Mouse (Mus musculus) hindbrain, embryonic 15.5 days (tissue): ENCODE results near the gene Arhgef39. TPM values are rescaled to one million over a fixed set of nuclear protein-coding genes. Genes with fewer than 3 reads are reported as not detected.

Experiments used
- ATAC-seq: fragments of 200-750 bp; cut with Nextera tagmentation; 2 replicates; pipeline ENCODE4 v1.8.0; 2017; ENCODE audit warnings: low read depth, moderate number of reproducible peaks, moderate TSS enrichment; ENCODE audit not compliant: low FRiP score
- H3K27ac ChIP-seq: fragments of 300-500 bp; sonication (generic); replicated peaks from 2 replicates; pipeline ENCODE4 v1.5.1; 2015; ENCODE audit warnings: mild to moderate bottlenecking, inconsistent platforms
- H3K27me3 ChIP-seq: fragments of 300-500 bp; sonication (generic); 2 replicates; pipeline ENCODE4 v1.6.1; 2015; ENCODE audit warnings: control low read depth, inconsistent platforms
- H3K36me3 ChIP-seq: fragments of 300-500 bp; sonication (generic); 2 replicates; pipeline ENCODE4 v1.6.1; 2015; ENCODE audit warnings: control low read depth, inconsistent platforms
- H3K4me1 ChIP-seq: fragments of 300-500 bp; sonication (generic); replicated peaks from 2 replicates; pipeline ENCODE4 v1.6.1; 2015; ENCODE audit warnings: control low read depth, inconsistent platforms
- H3K4me2 ChIP-seq: fragments of 300-500 bp; sonication (generic); 2 replicates; pipeline ENCODE4 v1.6.1; 2015; ENCODE audit warnings: moderate library complexity, mild to moderate bottlenecking, inconsistent platforms
- H3K4me3 ChIP-seq: fragments of 300-500 bp; sonication (generic); 2 replicates; pipeline ENCODE4 v1.5.1; 2015; ENCODE audit warnings: mild to moderate bottlenecking, inconsistent platforms
- H3K9ac ChIP-seq: fragments of 300-500 bp; sonication (generic); 2 replicates; pipeline ENCODE4 v1.6.1; 2015; ENCODE audit warnings: inconsistent platforms
- H3K9me3 ChIP-seq: fragments of 300-500 bp; sonication (generic); 2 replicates; pipeline ENCODE4 v1.6.1; 2016; ENCODE audit warnings: control low read depth, inconsistent platforms
- WGBS: fragments of 180-500 bp; shearing (Covaris S2); methylation state at CpG from one replicate; pipeline ENCODE4 v1.1.7; 2015; 5-methylcytosine and 5-hydroxymethylcytosine counted together
- polyA plus RNA-seq: library from polyadenylated mRNA; unstranded; fragments of >200 nt; fragmentation: Nextera tagmentation; extraction: Ambion mirVana; gene quantifications from 2 replicates; pipeline ENCODE4 v1.2.1, GENCODE M21; 2015

Gene Arhgef39
- polyA plus RNA-seq, 1 experiment from 2014 or later = 8.5 TPM

DNA sequence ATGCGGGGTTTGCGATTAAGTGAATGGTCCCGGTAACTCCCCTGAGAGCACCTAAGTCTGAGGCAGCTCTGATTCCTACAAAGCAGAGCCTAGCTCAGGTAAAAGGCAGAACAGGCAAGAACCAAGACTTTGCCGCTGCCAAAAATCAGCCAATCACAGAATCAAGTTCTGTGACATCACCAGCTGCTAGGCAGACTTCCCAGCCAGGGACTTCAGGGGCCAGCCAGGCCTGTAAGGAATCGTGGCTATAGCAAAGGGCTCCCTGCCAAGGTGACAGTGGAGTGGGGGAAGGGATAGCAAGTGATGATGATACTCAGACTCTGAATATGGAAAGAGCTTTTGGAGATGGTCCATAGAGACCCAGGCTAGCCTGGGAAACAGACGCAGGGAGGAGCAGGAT lies 20.5 kb upstream of the Arhgef39 start:
- 12% methylated on average over 6 of the region's 6 CpGs for WGBS
- Histone ChIP-seq H3K4me3 (peak overlapping the region; percentile 18; the same call in 1 of the 2 replicates), H3K27ac (no peak overlapping the region), H3K9ac (no peak overlapping the region), H3K27me3 (peaks cover 34% of the 10 kb centered on the region), H3K4me1 (peaks cover 26% of the 10 kb centered on the region), H3K36me3 (no peaks in the 10 kb centered on the region), H3K9me3 (no peaks in the 10 kb centered on the region), H3K4me2 (peak overlapping the region; percentile 47)
- ATAC-seq = peak; percentile 69; the same call in 1 of the 2 replicates

DNA sequence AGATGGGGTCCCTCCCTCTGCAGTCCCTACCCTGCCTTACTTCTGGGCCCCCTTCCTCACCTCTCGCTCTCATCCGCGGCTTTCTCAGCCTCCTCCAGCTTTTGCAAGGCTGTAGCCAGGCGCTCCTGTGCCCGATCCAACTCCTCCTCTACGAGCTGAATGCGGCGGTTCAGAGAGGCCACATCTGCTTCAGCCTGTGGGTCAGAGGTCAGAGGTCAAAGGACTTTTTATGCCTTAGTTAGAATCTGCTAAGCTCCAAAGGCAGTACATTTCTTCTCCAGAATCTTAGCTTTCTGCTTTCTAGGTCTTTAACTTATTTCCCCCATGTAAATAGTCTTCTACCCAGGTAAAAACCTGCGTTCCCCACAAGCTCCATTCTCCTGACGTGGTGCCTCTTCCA lies 20.1 kb upstream of the Arhgef39 start:
- no peak overlapping the region for H3K9ac ChIP-seq
- no peaks in the 10 kb centered on the region for H3K36me3 ChIP-seq
- peak overlapping the region; percentile 47 for H3K4me2 ChIP-seq
- no peaks in the 10 kb centered on the region for H3K9me3 ChIP-seq
- peaks cover 26% of the 10 kb centered on the region for H3K4me1 ChIP-seq
- 14% methylated on average over 10 of the region's 10 CpGs for WGBS
- ATAC-seq = no peak
- peak overlapping the region; percentile 18; the same call in 1 of the 2 replicates for H3K4me3 ChIP-seq
- H3K27ac ChIP-seq = no peak overlapping the region
- H3K27me3 ChIP-seq = peaks cover 34% of the 10 kb centered on the region

DNA sequence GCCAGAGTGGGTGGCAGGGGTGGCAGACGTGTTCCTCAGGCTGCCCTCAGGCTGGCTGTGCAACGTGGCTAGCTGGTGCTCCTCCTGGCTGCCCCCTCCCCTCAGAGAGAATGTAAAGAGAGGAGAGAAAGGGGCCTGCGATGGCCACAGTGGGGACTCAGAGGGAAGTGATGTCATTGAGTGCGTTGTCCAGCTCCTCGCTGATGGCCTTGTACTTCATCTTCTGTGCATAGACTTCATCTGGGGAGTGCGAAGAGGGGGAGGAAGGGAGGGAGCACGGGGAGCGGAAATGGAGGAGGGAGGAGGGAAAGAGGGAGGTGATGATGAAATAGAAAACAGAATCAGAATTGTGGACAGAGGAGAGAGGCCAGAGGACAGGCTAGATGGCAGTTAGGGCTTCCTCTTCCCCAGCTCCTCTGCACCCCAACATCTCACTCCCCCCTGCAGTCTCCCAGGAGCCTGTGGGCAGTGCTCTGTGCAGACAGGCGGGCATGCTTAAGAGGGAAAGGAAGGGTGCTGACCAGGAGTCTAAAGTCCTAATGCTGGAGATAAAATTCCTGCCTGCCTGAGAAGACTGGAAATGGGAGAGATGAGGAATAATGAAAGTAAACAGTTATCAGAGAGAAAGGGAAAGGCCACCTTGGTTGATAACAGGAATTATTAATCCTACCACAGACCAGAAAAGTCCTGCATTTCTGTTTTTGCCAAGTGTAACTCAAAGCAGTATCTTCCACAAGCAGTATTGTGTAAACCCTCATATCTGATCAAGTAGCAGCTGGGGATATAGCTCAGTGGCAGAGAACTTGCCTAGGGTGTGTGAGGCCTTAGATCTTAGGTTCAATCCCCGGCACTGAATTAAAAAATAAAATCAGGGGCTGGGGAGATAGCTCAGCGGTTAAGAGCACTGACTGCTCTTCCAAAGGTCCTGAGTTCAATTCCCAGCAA lies 16.5 kb upstream of the Arhgef39 start:
- no peak overlapping the region for H3K27ac ChIP-seq
- no peaks in the 10 kb centered on the region for H3K36me3 ChIP-seq
- H3K4me1 ChIP-seq = peaks cover 11% of the 10 kb centered on the region; the same call in 1 of the 2 replicates
- H3K9ac ChIP-seq = no peak overlapping the region
- no peak overlapping the region for H3K4me3 ChIP-seq
- no peak overlapping the region for H3K4me2 ChIP-seq
- WGBS = 75% methylated on average over 11 of the region's 11 CpGs
- peaks cover 5% of the 10 kb centered on the region; the same call in 1 of the 2 replicates for H3K27me3 ChIP-seq
- no peak for ATAC-seq
- H3K9me3 ChIP-seq = no peaks in the 10 kb centered on the region

DNA sequence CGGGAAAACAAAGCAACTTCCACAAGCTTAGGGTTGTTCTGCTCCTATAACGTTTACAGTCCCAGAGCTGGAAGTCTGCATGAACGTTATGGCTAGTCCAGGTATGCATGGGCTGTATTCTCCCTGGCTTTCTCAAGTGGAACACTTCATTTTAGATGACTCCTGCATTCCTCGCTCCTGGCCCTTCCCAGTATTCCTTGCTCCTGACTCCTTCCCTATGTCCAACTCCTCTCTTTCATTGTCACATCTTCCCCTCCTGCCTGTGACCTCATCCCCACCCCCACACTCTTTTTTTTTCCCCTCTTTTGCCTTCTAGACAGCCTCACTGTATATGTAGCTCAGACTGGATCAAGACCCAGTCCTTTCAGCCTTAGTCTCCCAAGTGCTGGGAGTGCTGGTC lies 14.3 kb upstream of the Arhgef39 start:
- Histone ChIP-seq H3K9ac (no peak overlapping the region), H3K9me3 (no peaks in the 10 kb centered on the region), H3K4me3 (no peak overlapping the region), H3K27me3 (peaks cover 6% of the 10 kb centered on the region), H3K4me2 (no peak overlapping the region), H3K27ac (no peak overlapping the region), H3K36me3 (no peaks in the 10 kb centered on the region), H3K4me1 (peaks cover 6% of the 10 kb centered on the region; the same call in 1 of the 2 replicates)
- WGBS = 85% methylated on average over 4 of the region's 4 CpGs
- no peak for ATAC-seq

DNA sequence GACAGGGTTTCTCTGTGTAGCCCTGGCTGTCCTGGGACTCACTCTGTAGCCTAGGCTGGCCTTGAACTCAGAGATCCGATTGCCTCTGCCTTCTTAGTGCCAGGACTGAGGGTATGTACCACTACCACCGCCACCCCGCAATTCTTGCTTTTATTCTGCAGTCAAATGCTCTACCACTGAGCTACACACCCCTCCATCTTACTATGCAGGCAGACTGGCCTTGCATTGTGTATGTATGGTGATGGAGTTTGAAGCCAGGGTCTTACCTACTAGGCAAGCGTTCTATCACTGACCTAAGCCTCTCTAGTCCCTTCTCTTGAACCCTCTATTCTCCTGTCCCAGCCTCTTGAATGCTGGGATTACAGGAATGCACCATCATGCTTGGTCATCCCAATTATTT lies 13.8 kb upstream of the Arhgef39 start:
- Histone ChIP-seq H3K27ac (no peak overlapping the region), H3K4me3 (no peak overlapping the region), H3K9ac (no peak overlapping the region), H3K4me1 (peaks cover 7% of the 10 kb centered on the region), H3K36me3 (no peaks in the 10 kb centered on the region), H3K9me3 (no peaks in the 10 kb centered on the region), H3K27me3 (peaks cover 8% of the 10 kb centered on the region), H3K4me2 (no peak overlapping the region)
- no peak for ATAC-seq
- 91% methylated on average over 4 of the region's 4 CpGs for WGBS

DNA sequence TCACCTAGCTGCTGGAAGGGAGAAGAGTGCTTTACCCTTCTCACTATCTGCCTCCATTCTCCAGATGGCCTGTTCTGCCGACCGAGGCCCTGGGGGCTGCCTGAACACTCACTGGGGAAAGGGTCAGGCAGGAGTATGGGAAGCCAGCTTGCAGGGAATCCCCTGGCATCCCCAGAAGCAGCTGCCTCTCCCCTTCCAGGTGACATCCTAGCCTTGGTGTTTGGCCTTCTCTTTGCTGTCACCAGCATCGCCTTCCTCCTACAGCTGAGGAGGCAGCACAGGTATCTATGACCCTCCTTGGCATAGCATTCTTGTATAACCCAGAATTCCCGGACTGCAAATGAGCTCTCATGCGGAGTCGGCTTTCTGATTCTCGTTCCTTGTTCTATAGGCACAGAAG lies 13.2 kb upstream of the Arhgef39 start:
- no peaks in the 10 kb centered on the region for H3K36me3 ChIP-seq
- H3K27me3 ChIP-seq = peaks cover 14% of the 10 kb centered on the region
- H3K9me3 ChIP-seq = no peaks in the 10 kb centered on the region
- no peak overlapping the region for H3K9ac ChIP-seq
- H3K4me2 ChIP-seq = no peak overlapping the region
- ATAC-seq = no peak
- no peak overlapping the region for H3K27ac ChIP-seq
- WGBS = 72% methylated on average over 7 of the region's 7 CpGs
- peaks cover 13% of the 10 kb centered on the region for H3K4me1 ChIP-seq
- H3K4me3 ChIP-seq = no peak overlapping the region

DNA sequence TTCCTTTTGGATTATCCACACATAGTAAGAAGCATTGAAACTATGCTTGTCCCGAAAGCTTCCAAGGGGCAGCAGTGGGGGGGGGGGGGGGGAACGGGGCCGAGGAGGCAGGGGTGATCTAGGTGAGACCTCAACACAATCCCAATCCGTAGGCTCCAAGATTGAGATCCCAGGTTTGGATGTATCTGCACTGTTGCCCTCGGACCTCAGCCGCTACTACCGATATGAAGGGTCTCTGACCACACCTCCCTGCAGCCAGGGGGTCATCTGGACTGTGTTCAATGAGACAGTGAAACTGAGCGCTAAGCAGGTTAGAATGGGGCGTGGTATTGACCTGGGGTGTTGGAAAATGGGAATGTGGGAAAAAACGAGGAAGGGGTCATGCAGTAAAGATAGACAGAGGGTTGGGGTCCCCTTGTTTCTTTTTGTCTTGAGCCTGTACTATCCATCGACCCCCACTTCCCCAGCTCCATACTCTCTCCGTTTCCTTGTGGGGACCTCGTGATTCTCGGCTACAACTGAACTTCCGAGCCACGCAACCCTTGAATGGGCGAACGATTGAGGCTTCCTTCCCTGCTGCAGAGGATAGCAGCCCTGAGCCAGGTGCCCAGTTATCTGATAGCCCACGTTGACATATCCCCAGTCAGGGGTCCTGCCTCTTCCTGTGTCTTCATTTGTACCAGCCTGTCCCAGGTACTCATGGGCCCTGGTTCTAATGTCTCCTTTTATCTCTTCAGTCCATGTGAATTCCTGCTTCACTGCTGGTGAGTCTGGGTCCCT lies 12.4 kb upstream of the Arhgef39 start:
- Histone ChIP-seq H3K27me3 (peaks cover 20% of the 10 kb centered on the region), H3K9ac (no peak overlapping the region), H3K36me3 (no peaks in the 10 kb centered on the region), H3K9me3 (no peaks in the 10 kb centered on the region), H3K27ac (no peak overlapping the region), H3K4me2 (no peak overlapping the region), H3K4me1 (peaks cover 13% of the 10 kb centered on the region), H3K4me3 (no peak overlapping the region)
- no peak for ATAC-seq
- 83% methylated on average over 18 of the region's 19 CpGs for WGBS

DNA sequence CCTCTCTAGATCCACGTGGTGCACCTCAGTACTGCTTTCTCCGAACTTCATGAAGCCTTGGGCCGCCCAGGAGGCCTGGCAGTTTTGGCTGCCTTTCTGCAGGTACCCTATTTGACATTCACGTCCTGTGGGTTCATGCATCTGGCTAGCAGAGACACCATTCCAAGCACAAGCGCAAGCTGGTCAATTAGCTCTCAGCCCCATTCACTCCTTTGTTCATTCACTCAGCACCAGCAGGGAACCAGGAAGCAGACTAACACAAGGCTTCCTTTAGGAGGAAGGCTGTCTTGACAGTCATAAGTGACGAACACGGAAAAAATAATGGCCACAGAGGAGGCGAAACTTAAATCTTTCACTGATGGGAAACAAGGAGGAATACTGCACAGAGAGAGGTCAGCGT lies 9.6 kb upstream of the Arhgef39 start:
- Histone ChIP-seq H3K4me2 (peak overlapping the region; percentile 50), H3K27me3 (peaks cover 20% of the 10 kb centered on the region), H3K9me3 (no peaks in the 10 kb centered on the region), H3K9ac (no peak overlapping the region), H3K4me1 (peaks cover 13% of the 10 kb centered on the region), H3K27ac (no peak overlapping the region), H3K4me3 (no peak overlapping the region), H3K36me3 (no peaks in the 10 kb centered on the region)
- no peak for ATAC-seq
- WGBS = 30% methylated on average over 9 of the region's 9 CpGs

DNA sequence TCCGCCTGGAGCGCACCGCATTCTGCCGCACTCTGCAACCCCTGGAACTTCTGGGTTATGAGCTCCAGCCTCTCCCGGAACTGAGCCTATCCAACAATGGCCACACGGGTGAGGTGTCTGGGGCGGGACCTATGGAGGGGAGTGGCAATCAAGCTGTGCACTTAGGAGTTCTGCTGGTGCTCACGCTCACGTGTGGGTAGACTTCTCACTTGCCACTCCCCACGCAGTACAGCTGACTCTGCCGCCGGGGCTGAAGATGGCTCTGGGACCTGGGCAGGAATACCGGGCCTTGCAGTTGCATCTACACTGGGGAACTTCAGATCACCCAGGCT lies 9.1 kb upstream of the Arhgef39 start:
- 7% methylated on average over 13 of the region's 13 CpGs for WGBS
- no peak overlapping the region for H3K27ac ChIP-seq
- H3K4me1 ChIP-seq = peaks cover 13% of the 10 kb centered on the region
- ATAC-seq = no peak
- H3K36me3 ChIP-seq = no peaks in the 10 kb centered on the region
- H3K9ac ChIP-seq = no peak overlapping the region
- H3K9me3 ChIP-seq = no peaks in the 10 kb centered on the region
- peak overlapping the region; percentile 50 for H3K4me2 ChIP-seq
- peak overlapping the region; percentile 24 for H3K4me3 ChIP-seq
- peaks cover 20% of the 10 kb centered on the region for H3K27me3 ChIP-seq

DNA sequence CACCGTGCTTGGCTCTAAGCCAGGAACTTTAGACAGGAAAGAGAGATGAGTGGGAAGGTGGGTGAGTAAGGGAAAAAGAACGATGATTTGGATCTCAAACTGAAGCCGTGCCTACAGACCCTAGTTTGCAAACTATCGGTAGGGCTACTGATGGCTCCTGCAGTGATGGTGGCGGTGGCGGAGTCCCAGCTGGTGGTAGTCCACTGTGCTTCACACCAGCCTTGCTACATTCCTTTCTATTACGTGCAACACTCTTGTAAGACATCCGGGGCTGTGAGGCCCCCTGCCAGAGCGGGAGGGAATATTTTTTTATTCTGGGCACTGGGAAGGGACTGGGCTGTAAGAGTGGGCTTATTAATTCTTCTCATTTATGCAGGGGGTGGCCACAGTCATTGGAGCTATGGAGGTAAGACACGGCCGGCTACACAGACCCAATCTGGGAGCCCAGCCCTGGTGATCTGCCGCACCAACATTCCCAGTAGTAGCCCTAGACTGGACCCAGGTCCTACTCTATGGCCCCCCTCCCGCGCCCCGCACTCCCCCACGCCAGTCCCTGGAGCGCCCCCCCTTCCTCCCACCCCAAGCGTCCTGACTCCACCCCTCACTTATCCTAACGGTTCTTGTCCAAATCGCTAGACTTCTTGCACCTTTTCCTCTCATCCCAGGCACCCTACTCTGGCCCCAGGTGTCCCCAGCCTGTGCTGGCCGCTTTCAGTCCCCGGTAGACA lies 8.6 kb upstream of the Arhgef39 start:
- Histone ChIP-seq H3K4me1 (peaks cover 13% of the 10 kb centered on the region), H3K4me2 (peak overlapping the region; percentile 50), H3K9ac (no peak overlapping the region), H3K27ac (no peak overlapping the region), H3K9me3 (no peaks in the 10 kb centered on the region), H3K27me3 (peaks cover 20% of the 10 kb centered on the region), H3K36me3 (no peaks in the 10 kb centered on the region), H3K4me3 (peak overlapping the region; percentile 24)
- WGBS = 12% methylated on average over 22 of the region's 22 CpGs
- ATAC-seq = no peak

DNA sequence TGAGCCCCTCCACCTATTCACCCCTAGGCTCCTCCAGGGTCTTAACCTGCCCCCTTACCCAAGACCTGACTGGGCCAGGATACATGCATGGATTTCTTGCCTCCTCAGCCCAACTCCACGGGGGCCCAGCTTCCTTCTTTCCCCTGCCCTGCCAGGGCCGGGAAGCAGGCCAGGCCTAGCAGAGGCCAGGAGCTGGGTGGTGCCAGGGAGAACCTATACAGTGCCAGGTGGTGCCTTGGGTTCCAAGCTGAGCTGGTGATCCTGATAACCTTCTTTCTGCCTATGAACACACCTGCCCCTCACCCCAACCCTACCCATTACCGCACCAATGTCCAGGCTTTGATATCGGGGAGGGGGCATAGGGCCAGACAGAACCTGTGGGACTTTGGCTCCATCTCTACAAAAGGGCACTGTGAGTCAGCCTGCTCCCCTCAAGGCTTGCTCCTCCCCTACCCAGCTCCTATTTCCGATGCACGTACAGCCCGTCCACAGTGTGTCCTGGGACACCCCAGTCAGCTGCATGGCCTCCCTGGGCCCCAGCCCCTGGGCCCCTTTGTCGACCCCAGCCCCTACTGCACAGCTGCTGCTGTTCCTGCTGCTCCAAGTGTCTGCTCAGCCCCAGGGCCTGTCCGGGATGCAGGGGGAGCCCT lies 7.2 kb upstream of the Arhgef39 start, which contains the start of gene Car9:
Gene Car9, plus strand, starts transcription at position 431 of the 650 bp plus-strand sequence.
- no peaks in the 10 kb centered on the region for H3K9me3 ChIP-seq
- no peak for ATAC-seq
- 45% methylated on average over 9 of the region's 9 CpGs for WGBS
- H3K4me3 ChIP-seq = no peak within 1 kb of the TSS
- H3K27me3 ChIP-seq = peaks cover 20% of the 10 kb centered on the region
- no peak within 1 kb of the TSS for H3K9ac ChIP-seq
- H3K27ac ChIP-seq = no peak within 1 kb of the TSS
- peaks cover 13% of the 10 kb centered on the region for H3K4me1 ChIP-seq
- peak within 1 kb of the TSS; percentile 50 for H3K4me2 ChIP-seq
- H3K36me3 ChIP-seq = no peaks in the 10 kb centered on the region
